ENCODE assay signal across 8 mouse cellular contexts in the genomic region with DNA sequence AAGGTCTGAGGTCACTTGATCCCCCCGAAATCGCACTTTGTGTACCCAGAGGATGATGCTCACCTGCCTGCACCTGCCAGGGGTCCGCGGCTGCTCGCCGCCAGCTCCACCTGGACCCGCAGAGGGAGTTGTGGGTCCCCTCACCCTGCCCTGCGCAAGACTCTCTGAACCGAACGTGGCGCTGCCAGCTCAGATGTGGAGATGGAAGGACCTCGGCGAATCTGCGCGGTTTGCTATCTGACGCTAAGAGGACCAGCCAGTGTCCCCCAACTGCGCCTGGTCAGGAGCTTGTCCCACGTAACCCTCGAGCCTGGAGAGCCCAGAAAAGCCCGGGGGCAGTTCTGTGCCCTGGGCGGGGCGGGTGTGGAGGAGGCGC. TPM values are rescaled to one million over a fixed set of nuclear protein-coding genes. Genes with fewer than 3 reads are reported as not detected.
DNase-seq lines count a peak whose midpoint lies in the region; ATAC-seq and TF ChIP-seq lines count a peak whose summit lies in the region.

A gene (minus strand): TSS at position 232 of the 376 bp plus-strand sequence.

- H3K9ac ChIP-seq in midbrain, embryonic 11.5 days (ENCODE audit: low read length): peak within 1 kb of the TSS; percentile 12; the same call in 1 of the 2 replicates

- peaks cover 36% of the 10 kb centered on the region for H3K4me1 ChIP-seq in E14TG2a.4 (replicated peaks; ENCODE audit: low read depth, low read length)
- peaks cover 49% of the 10 kb centered on the region for H3K4me1 ChIP-seq in hindbrain, embryonic 10.5 days (replicated peaks)
- peaks cover 4% of the 10 kb centered on the region; the same call in 1 of the 2 replicates for H3K4me1 ChIP-seq in midbrain, embryonic 11.5 days (ENCODE audit: control insufficient read depth, insufficient read depth, low read length)

- no peak; the same call in 1 of the 2 replicates for ATAC-seq in midbrain, embryonic 11.5 days (ENCODE audit: low FRiP score)

- H3K36me3 ChIP-seq in E14TG2a.4 (ENCODE audit: insufficient read depth, low read length): no peaks in the 10 kb centered on the region
- H3K36me3 ChIP-seq in hindbrain, embryonic 10.5 days: no peaks in the 10 kb centered on the region
- H3K36me3 ChIP-seq in midbrain, embryonic 11.5 days (ENCODE audit: control insufficient read depth, insufficient read depth, low read length): no peaks in the 10 kb centered on the region

- H3K4me2 ChIP-seq in midbrain, embryonic 11.5 days: peak within 1 kb of the TSS; percentile 74

- H3K9me3 ChIP-seq in E14TG2a.4 (ENCODE audit: low read length): no peaks in the 10 kb centered on the region
- no peaks in the 10 kb centered on the region for H3K9me3 ChIP-seq in hindbrain, embryonic 10.5 days
- no peaks in the 10 kb centered on the region for H3K9me3 ChIP-seq in midbrain, embryonic 11.5 days (ENCODE audit: control insufficient read depth, low read length)

- no peak for TF ChIP-seq CTCF in E14TG2a.4 (conservative IDR thresholded peaks at IDR 0.05; ENCODE audit: low read length)

- peak; percentile 35 to 36 for DNase-seq in cerebellum, postnatal 10 days
- DNase-seq in cerebellum, adult 9-11 months: no peak
- peak; percentile 16 for DNase-seq in hindbrain, embryonic 10.5 days (ENCODE audit: low spot score)
- DNase-seq in midbrain, embryonic 11.5 days (ENCODE audit: low spot score, missing footprints): peak; percentile 90
- DNase-seq in adrenal gland, postnatal 25 days: no peak
- DNase-seq in gastrocnemius, postnatal 4 days (ENCODE audit: low spot score in 2 of 2): no peak
- no peak for DNase-seq in lung, adult 18-20 months

- under 1% methylated on average over 23 of the region's 23 CpGs for WGBS in hindbrain, embryonic 10.5 days
- 0% methylated on average over 23 of the region's 23 CpGs for WGBS in midbrain, embryonic 11.5 days

- no peak within 1 kb of the TSS for H3K27ac ChIP-seq in hindbrain, embryonic 10.5 days
- no peak within 1 kb of the TSS for H3K27ac ChIP-seq in midbrain, embryonic 11.5 days (ENCODE audit: low read depth, low read length)

- H3K4me3 ChIP-seq in E14TG2a.4 (replicated peaks; ENCODE audit: low read length): peak within 1 kb of the TSS; percentile 80
- H3K4me3 ChIP-seq in hindbrain, embryonic 10.5 days: peak within 1 kb of the TSS; percentile 53
- H3K4me3 ChIP-seq in midbrain, embryonic 11.5 days (ENCODE audit: low read depth, low read length): peak within 1 kb of the TSS; percentile 37

- H3K27me3 ChIP-seq in E14TG2a.4 (ENCODE audit: insufficient read depth, low read length): peaks cover 74% of the 10 kb centered on the region
- peaks cover 63% of the 10 kb centered on the region for H3K27me3 ChIP-seq in hindbrain, embryonic 10.5 days (ENCODE audit: insufficient read depth, poor library complexity, severe bottlenecking)
- H3K27me3 ChIP-seq in midbrain, embryonic 11.5 days (ENCODE audit: control insufficient read depth, insufficient read depth, low read length): peaks cover 38% of the 10 kb centered on the region

RNA-seq across cellular contexts. Expression of the gene that starts here (rescaled TPM):
- polyA plus RNA-seq in hindbrain, embryonic 10.5 days (2016; fragmentation: Nextera tagmentation; extraction: Ambion mirVana): 0.51 and 2.7 TPM in 2 replicates
- polyA plus RNA-seq in midbrain, embryonic 11.5 days (2014; fragmentation: Nextera tagmentation; extraction: Ambion mirVana): 0.80 and 1.2 TPM in 2 replicates
- not detected in 2 replicates for total RNA-seq in adrenal gland, postnatal 25 days (2021)
- not detected for total RNA-seq in gastrocnemius, postnatal 4 days (2021)

Comparison
In these comparisons a context has a peak if more than half of its experiments do, and no peak if none do; other contexts are left out.
1. DNase-seq: peak in cerebellum, postnatal 10 days (2 of 2), hindbrain, embryonic 10.5 days (single experiment) and midbrain, embryonic 11.5 days (single experiment); none in cerebellum, adult 9-11 months (single experiment), adrenal gland, postnatal 25 days (single experiment), gastrocnemius, postnatal 4 days (0 of 2) and lung, adult 18-20 months (0 of 2).
2. Peak in every context shown above with its lines, with median percentiles within 50 percentile points of each other: H3K4me3 ChIP-seq.